Mouse (Mus musculus) heart, postnatal 0 days (tissue): ENCODE measurements around the gene Slc10a4.

Experiments
- CTCF ChIP-seq: IDR thresholded peaks from 2 replicates; pipeline ENCODE4 v1.5.1; 2016; ENCODE audit warnings: antibody characterized with exemption, control low read depth, low read depth
- EP300 ChIP-seq: IDR thresholded peaks from 2 replicates; pipeline ENCODE4 v1.6.1; 2016; ENCODE audit warnings: antibody characterized with exemption, low read depth

- TF ChIP-seq CTCF (no peak), EP300 (no peak)
Observed at GRCm38 (mm10) chr5:73061506-73062155, 54.9 kb downstream of the Slc10a4 start.
